Mouse (Mus musculus) activated CD4-positive, CD25-positive, alpha-beta regulatory T cell, adult 4 months (primary cell): ENCODE results near the gene Gm8764. TPM values are rescaled to one million over a fixed set of nuclear protein-coding genes. Genes with fewer than 3 reads are reported as not detected.
"Not testable (repeated sequence)": the region's sequence is repeated elsewhere in the genome, so short reads cannot be mapped to it uniquely, and the experiment has no call there.

Experiments
- ATAC-seq: one replicate; pipeline ENCODE4 v1.8.0; 2017
- polyA plus RNA-seq, 2 experiments: library from polyadenylated mRNA; unstranded; fragments of 100-300 nt; shearing (Covaris generic); gene quantifications; one replicate each; pipeline ENCODE4 v1.2.1; 2017

The Gm8764 gene
- not detected for polyA plus RNA-seq

GRCm38 (mm10) chr10:104159706-104160105 lies at the start of gene Gm8764:
TSS of gene Gm8764 (plus strand) at chr10:104160006.
- not testable (repeated sequence) for ATAC-seq

GRCm38 (mm10) chr10:104110044-104110443 lies 49.8 kb upstream of the Gm8764 start:
- no peak for ATAC-seq

DNA sequence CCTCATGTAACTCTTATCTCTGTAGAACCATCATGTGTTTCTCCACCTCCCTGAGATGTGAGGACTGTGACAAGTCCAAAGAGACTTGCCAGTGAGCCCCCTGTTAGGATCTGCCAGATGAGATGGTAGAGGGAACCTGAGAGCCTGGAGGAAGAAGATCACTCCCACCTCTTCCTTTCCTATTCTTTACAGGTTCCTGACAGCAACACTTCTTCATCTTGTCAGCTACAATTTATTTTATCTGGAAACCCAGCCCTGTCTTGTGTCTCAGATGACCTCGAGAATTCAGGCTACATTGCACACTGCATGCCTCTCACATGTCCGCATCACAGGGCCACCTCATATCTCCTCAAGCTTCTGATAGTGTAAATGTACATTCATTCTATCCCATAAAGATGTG lies 41.5 kb upstream of the Gm8764 start:
- ATAC-seq: no peak

DNA sequence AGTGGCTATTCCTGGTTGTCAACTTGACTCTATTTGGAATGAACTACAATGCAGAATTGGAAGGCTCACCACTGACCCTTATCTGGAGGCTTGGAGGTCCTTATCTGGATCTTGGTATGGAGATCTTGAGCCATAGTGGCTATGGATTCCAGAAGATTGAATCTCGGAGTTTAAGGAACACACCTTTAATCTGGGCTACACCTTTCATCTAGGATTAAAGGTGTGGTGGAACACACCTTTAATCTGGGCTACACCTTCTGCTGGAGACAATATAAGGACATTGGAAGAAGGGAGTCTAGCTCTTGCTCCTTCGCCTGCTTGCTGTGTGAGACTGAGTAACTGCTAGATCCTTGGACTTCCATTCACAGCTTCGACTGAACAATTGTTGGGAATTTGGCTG lies 17.1 kb upstream of the Gm8764 start, which contains the start of gene Gm21293:
Gene Gm21293, plus strand, starts transcription at position 301 of the 400 bp plus-strand sequence.
- ATAC-seq: not testable (repeated sequence)

GRCm38 (mm10) chr10:104151197-104151596 lies 8.6 kb upstream of the Gm8764 start, which contains the start of gene Gm6763:
TSS of gene Gm6763 (plus strand) at chr10:104151497.
- ATAC-seq: not testable (repeated sequence)

DNA sequence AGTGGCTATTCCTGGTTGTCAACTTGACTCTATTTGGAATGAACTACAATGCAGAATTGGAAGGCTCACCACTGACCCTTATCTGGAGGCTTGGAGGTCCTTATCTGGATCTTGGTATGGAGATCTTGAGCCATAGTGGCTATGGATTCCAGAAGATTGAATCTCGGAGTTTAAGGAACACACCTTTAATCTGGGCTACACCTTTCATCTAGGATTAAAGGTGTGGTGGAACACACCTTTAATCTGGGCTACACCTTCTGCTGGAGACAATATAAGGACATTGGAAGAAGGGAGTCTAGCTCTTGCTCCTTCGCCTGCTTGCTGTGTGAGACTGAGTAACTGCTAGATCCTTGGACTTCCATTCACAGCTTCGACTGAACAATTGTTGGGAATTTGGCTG lies 8.4 kb downstream of the Gm8764 start, which contains the start of gene Gm21304:
Gene Gm21304, plus strand, starts transcription at position 301 of the 400 bp plus-strand sequence.
- ATAC-seq: not testable (repeated sequence)

DNA sequence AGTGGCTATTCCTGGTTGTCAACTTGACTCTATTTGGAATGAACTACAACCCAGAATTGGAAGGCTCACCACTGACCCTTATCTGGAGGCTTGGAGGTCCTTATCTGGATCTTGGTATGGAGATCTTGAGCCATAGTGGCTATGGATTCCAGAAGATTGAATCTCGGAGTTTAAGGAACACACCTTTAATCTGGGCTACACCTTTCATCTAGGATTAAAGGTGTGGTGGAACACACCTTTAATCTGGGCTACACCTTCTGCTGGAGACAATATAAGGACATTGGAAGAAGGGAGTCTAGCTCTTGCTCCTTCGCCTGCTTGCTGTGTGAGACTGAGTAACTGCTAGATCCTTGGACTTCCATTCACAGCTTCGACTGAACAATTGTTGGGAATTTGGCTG lies 16.9 kb downstream of the Gm8764 start, which contains the start of gene Gm21312:
Gene Gm21312, plus strand, starts transcription at position 301 of the 400 bp plus-strand sequence.
- ATAC-seq: not testable (repeated sequence)

GRCm38 (mm10) chr10:104185233-104185632 lies 25.4 kb downstream of the Gm8764 start, which contains the start of gene Gm20765:
TSS of gene Gm20765 (plus strand) at chr10:104185533.
- ATAC-seq: not testable (repeated sequence)

- ATAC-seq: not testable (repeated sequence)
Observed at GRCm38 (mm10) chr10:104193742-104194141, 33.9 kb downstream of the Gm8764 start, which contains the start of gene Gm4340. TSS of gene Gm4340 (plus strand) at chr10:104194042.

DNA sequence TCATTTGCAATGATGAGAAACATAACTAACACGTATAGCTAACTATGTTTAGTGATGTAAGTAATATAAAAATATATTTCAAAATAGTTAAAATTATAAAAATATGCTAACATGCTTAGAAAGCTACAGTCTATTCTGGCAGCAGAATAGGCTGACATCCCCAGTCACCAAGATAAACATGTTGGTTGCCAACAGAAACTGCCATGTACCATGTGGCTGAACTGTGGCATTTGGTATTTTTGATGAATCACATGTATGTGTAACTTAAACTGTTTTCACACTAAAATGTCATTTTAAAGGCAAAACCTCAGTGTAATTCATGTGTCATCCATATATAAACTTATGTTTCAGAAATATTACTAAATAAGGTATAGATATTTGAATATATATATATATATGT lies 49.8 kb downstream of the Gm8764 start:
- ATAC-seq: no peak

- ATAC-seq: no peak
Observed at GRCm38 (mm10) chr10:104210268-104210990, 50.6 kb downstream of the Gm8764 start.

Other genes starting within 250 kb of the Gm8764 start
- not detected for gene Gm21293, start 17.0 kb upstream of the Gm8764 start, polyA plus RNA-seq
- gene Gm6763, start 8.5 kb upstream of the Gm8764 start, polyA plus RNA-seq: not detected
- gene Gm21304, start 8.5 kb downstream of the Gm8764 start, polyA plus RNA-seq: not detected
- not detected for gene Gm21312, start 17.0 kb downstream of the Gm8764 start, polyA plus RNA-seq
- gene Gm20765, start 25.5 kb downstream of the Gm8764 start, polyA plus RNA-seq: not detected
- gene Gm4340, start 34.0 kb downstream of the Gm8764 start, polyA plus RNA-seq: not detected